11 mouse cellular contexts compared by ENCODE assay signal in the genomic region with DNA sequence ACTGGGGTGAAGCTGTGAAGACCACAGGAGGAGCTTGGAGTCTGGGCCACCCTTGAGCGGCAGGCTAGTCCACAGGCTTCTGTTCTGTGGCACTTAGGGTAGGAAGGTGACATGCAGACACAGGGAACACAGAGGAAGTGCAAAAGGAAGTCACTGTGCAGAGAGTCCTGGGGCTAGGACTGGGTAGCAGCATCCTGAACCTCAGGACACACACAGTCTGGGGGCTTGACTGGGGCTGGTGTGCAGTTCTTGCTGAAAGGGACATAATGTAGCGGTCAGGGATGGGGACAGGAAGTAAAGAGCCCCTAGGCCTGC. TPM values are rescaled to one million over a fixed set of nuclear protein-coding genes. Genes with fewer than 3 reads are reported as not detected.
A peak's percentile ranks its signal among the peaks of the same experiment; 100 is the strongest.
DNase-seq lines count a peak whose midpoint lies in the region; ATAC-seq and TF ChIP-seq lines count a peak whose summit lies in the region.
"Had no signal": no experiment of that assay in that cellular context is flagged by ENCODE, and none has a peak within 500 bp of the region (broad histone marks: within the 10 kb centered on the region; RNA-seq: fewer than 3 reads in every experiment).

No protein-coding gene starts in this region.

- no peak overlapping the region for H3K9ac ChIP-seq in lung, embryonic 14.5 days
- H3K9ac ChIP-seq in embryonic facial prominence, embryonic 15.5 days = no peak overlapping the region
- H3K9ac ChIP-seq in limb, embryonic 12.5 days (replicated peaks) = no peak overlapping the region
- no peak overlapping the region for H3K9ac ChIP-seq in neural tube, embryonic 15.5 days (replicated peaks)

- TF ChIP-seq CTCF in lung, embryonic 14.5 days (IDR thresholded peaks at IDR 0.05; ENCODE audit: low read depth) = no peak

- H3K4me3 ChIP-seq in lung, embryonic 14.5 days (ENCODE audit: low read depth, low read length) = no peak overlapping the region
- H3K4me3 ChIP-seq in embryonic facial prominence, embryonic 15.5 days (replicated peaks) = no peak overlapping the region
- H3K4me3 ChIP-seq in limb, embryonic 12.5 days (replicated peaks) = peak overlapping the region; percentile 32; the same call in 1 of the 2 replicates
- H3K4me3 ChIP-seq in neural tube, embryonic 15.5 days (replicated peaks) = no peak overlapping the region
- H3K4me3 ChIP-seq: left cerebral cortex, adult 2 months had no signal

- no peak overlapping the region for H3K27ac ChIP-seq in lung, embryonic 14.5 days (ENCODE audit: low read depth)
- no peak overlapping the region for H3K27ac ChIP-seq in embryonic facial prominence, embryonic 15.5 days (replicated peaks)
- no peak overlapping the region for H3K27ac ChIP-seq in limb, embryonic 12.5 days
- no peak overlapping the region for H3K27ac ChIP-seq in neural tube, embryonic 15.5 days (replicated peaks)
- H3K27ac ChIP-seq: left cerebral cortex, adult 2 months had no signal

- no peaks in the 10 kb centered on the region for H3K27me3 ChIP-seq in lung, embryonic 14.5 days (ENCODE audit: insufficient read depth, low read length)
- H3K27me3 ChIP-seq in embryonic facial prominence, embryonic 15.5 days = no peaks in the 10 kb centered on the region; the same call in 1 of the 2 replicates
- peaks cover 10% of the 10 kb centered on the region; the same call in 1 of the 2 replicates for H3K27me3 ChIP-seq in limb, embryonic 12.5 days
- no peaks in the 10 kb centered on the region for H3K27me3 ChIP-seq in neural tube, embryonic 15.5 days (replicated peaks)

- H3K4me2 ChIP-seq in lung, embryonic 14.5 days = peak overlapping the region; percentile 43; the same call in 1 of the 2 replicates
- H3K4me2 ChIP-seq in embryonic facial prominence, embryonic 15.5 days (replicated peaks) = peak overlapping the region; percentile 54
- peak overlapping the region; percentile 55 for H3K4me2 ChIP-seq in limb, embryonic 12.5 days
- peak overlapping the region; percentile 48 for H3K4me2 ChIP-seq in neural tube, embryonic 15.5 days

- WGBS in lung, embryonic 14.5 days = 75% methylated on average over 2 of the region's 2 CpGs
- 67% methylated on average over 2 of the region's 2 CpGs for WGBS in embryonic facial prominence, embryonic 15.5 days
- 64% methylated on average over 2 of the region's 2 CpGs for WGBS in limb, embryonic 12.5 days
- 63% methylated on average over 2 of the region's 2 CpGs for WGBS in neural tube, embryonic 15.5 days

- DNase-seq in lung, embryonic 14.5 days = no peak
- DNase-seq in lung, postnatal 36 days = no peak
- no peak for DNase-seq in cerebellum, adult 9-11 months
- DNase-seq in thymus, postnatal 4 days = no peak
- DNase-seq in yolk sac, embryonic 10.5 days (ENCODE audit: low spot score) = no peak
- DNase-seq: cerebellum, adult 11 months; thymus, adult 18-20 months had no signal

- H3K4me1 ChIP-seq in lung, embryonic 14.5 days (ENCODE audit: insufficient read depth) = 0 out of 2 replicates have a peak, but pooled peaks cover 5% of the 10 kb centered on the region
- peaks cover 14% of the 10 kb centered on the region for H3K4me1 ChIP-seq in embryonic facial prominence, embryonic 15.5 days
- peaks cover 15% of the 10 kb centered on the region for H3K4me1 ChIP-seq in limb, embryonic 12.5 days (replicated peaks)
- peaks cover 15% of the 10 kb centered on the region; the same call in 1 of the 2 replicates for H3K4me1 ChIP-seq in neural tube, embryonic 15.5 days

- H3K9me3 ChIP-seq in lung, embryonic 14.5 days (ENCODE audit: low read depth, low read length) = no peaks in the 10 kb centered on the region
- H3K9me3 ChIP-seq in embryonic facial prominence, embryonic 15.5 days (replicated peaks) = no peaks in the 10 kb centered on the region
- H3K9me3 ChIP-seq in limb, embryonic 12.5 days = no peaks in the 10 kb centered on the region
- no peaks in the 10 kb centered on the region for H3K9me3 ChIP-seq in neural tube, embryonic 15.5 days (replicated peaks)

- H3K36me3 ChIP-seq in lung, embryonic 14.5 days (ENCODE audit: insufficient read depth) = peaks cover 4% of the 10 kb centered on the region; the same call in 1 of the 2 replicates
- 0 out of 2 replicates have a peak, but pooled peaks cover 8% of the 10 kb centered on the region for H3K36me3 ChIP-seq in embryonic facial prominence, embryonic 15.5 days
- H3K36me3 ChIP-seq in limb, embryonic 12.5 days = no peaks in the 10 kb centered on the region
- H3K36me3 ChIP-seq in neural tube, embryonic 15.5 days = peaks cover 9% of the 10 kb centered on the region

- ATAC-seq in lung, embryonic 14.5 days (ENCODE audit: insufficient read depth) = no peak
- ATAC-seq in embryonic facial prominence, embryonic 15.5 days (ENCODE audit: insufficient number of reproducible peaks, low FRiP score, low TSS enrichment, low read depth) = no peak
- ATAC-seq in limb, embryonic 12.5 days (ENCODE audit: insufficient number of reproducible peaks, insufficient read depth, low FRiP score, low TSS enrichment, low read depth) = no peak; the same call in 1 of the 2 replicates
- no peak for ATAC-seq in neural tube, embryonic 15.5 days (ENCODE audit: low FRiP score)

RNA-seq across cellular contexts. Expression of a gene that starts 22.1 kb away (rescaled TPM):
- polyA plus RNA-seq in lung, embryonic 14.5 days (2014; fragmentation: Nextera tagmentation; extraction: Ambion mirVana) = 9.7 and 10.3 TPM in 2 replicates
- 12.6 and 13.4 TPM in 2 replicates for polyA plus RNA-seq in embryonic facial prominence, embryonic 15.5 days (2015; fragmentation: Nextera tagmentation; extraction: Ambion mirVana)
- 10.3 and 11.6 TPM in 2 replicates for polyA plus RNA-seq in limb, embryonic 12.5 days (2016; fragmentation: Nextera tagmentation; extraction: Ambion mirVana)
- polyA plus RNA-seq in neural tube, embryonic 15.5 days (2015; fragmentation: Nextera tagmentation; extraction: Ambion mirVana) = 10.0 and 12.0 TPM in 2 replicates

RNA-seq across cellular contexts. Expression of a gene that starts 56.3 kb away (rescaled TPM):
- polyA plus RNA-seq in lung, embryonic 14.5 days (2014; fragmentation: Nextera tagmentation; extraction: Ambion mirVana) = 1.8 and 1.9 TPM in 2 replicates
- 4.6 and 6.5 TPM in 2 replicates for polyA plus RNA-seq in embryonic facial prominence, embryonic 15.5 days (2015; fragmentation: Nextera tagmentation; extraction: Ambion mirVana)
- 1.8 and 1.9 TPM in 2 replicates for polyA plus RNA-seq in limb, embryonic 12.5 days (2016; fragmentation: Nextera tagmentation; extraction: Ambion mirVana)
- 0.36 and 0.41 TPM in 2 replicates for polyA plus RNA-seq in neural tube, embryonic 15.5 days (2015; fragmentation: Nextera tagmentation; extraction: Ambion mirVana)
